Mouse (Mus musculus) liver, embryonic 16.5 days (tissue): ENCODE data around the gene Maco1. TPM values are rescaled to one million over a fixed set of nuclear protein-coding genes. Genes with fewer than 3 reads are reported as not detected.

Source experiments
- ATAC-seq: fragments of 200-750 bp; cut with Nextera tagmentation; 2 replicates; pipeline ENCODE4 v1.8.0; 2017; ENCODE audit warnings: low read depth, mild to moderate bottlenecking, moderate number of reproducible peaks, moderate library complexity
- H3K27ac ChIP-seq: fragments of 300-500 bp; sonication (generic); 2 replicates; pipeline ENCODE4 v1.5.1; 2014; ENCODE audit warnings: mild to moderate bottlenecking, low read length
- H3K27me3 ChIP-seq: fragments of 300-500 bp; sonication (generic); 2 replicates; pipeline ENCODE4 v1.6.1; 2014; ENCODE audit warnings: low read depth, low read length, mixed read lengths; ENCODE audit not compliant: control insufficient read depth, insufficient read depth
- H3K36me3 ChIP-seq: fragments of 300-500 bp; sonication (generic); 2 replicates; pipeline ENCODE4 v1.6.1; 2014; ENCODE audit warnings: mild to moderate bottlenecking; ENCODE audit not compliant: control insufficient read depth, insufficient read depth
- H3K4me1 ChIP-seq: fragments of 300-500 bp; sonication (generic); 2 replicates; pipeline ENCODE4 v1.6.1; 2014; ENCODE audit warnings: low read depth, low read length, mixed read lengths; ENCODE audit not compliant: control insufficient read depth
- H3K4me2 ChIP-seq: fragments of 300-500 bp; sonication (generic); 2 replicates; pipeline ENCODE4 v1.6.1; 2014; ENCODE audit warnings: low read depth, low read length, mixed read lengths
- H3K4me3 ChIP-seq: fragments of 300-500 bp; sonication (generic); 2 replicates; pipeline ENCODE4 v1.5.1; 2014; ENCODE audit warnings: low read depth, mild to moderate bottlenecking, low read length
- H3K9ac ChIP-seq: fragments of 300-500 bp; sonication (generic); 2 replicates; pipeline ENCODE4 v1.6.1; 2014; ENCODE audit warnings: low read depth, low read length
- H3K9me3 ChIP-seq: fragments of 300-500 bp; sonication (generic); replicated peaks from 2 replicates; pipeline ENCODE4 v1.6.1; 2016; ENCODE audit warnings: low read length; ENCODE audit not compliant: control insufficient read depth
- WGBS: fragments of 180-500 bp; shearing (Covaris S2); extraction: QIAGEN DNeasy Blood & Tissue Kit; methylation state at CpG from one replicate; pipeline ENCODE4 v1.1.7; 2014; ENCODE audit not compliant: insufficient replicate concordance; 5-methylcytosine and 5-hydroxymethylcytosine counted together
- polyA plus RNA-seq: library from polyadenylated mRNA; unstranded; fragments of >200 nt; fragmentation: Nextera tagmentation; extraction: Ambion mirVana; gene quantifications from 2 replicates; pipeline ENCODE4 v1.2.1, GENCODE M21; 2015

Gene Maco1
- polyA plus RNA-seq, 1 experiment from 2014 or later = 16.8 TPM

DNA sequence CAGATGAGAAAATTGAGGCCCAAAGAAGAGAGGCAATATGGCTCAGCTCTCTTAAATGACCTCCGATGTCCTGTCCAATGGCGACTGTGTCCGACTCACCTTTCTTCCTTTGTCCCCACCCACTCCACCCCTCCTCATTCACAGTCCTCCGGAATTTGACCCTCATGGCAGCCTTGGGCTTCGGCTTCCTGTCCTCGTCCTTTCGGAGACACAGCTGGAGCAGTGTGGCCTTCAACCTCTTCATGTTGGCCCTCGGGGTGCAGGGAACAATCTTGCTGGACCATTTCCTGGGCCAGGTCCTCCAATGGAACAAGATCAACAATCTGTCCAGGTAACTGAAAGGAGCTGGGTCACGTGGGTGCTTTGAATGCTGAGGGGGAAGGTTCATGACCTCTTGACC lies 23.0 kb upstream of the Maco1 start:
- Histone ChIP-seq H3K36me3 (peaks cover 76% of the 10 kb centered on the region), H3K4me3 (no peak overlapping the region), H3K9me3 (no peaks in the 10 kb centered on the region), H3K9ac (no peak overlapping the region), H3K27ac (no peak overlapping the region), H3K4me1 (peaks cover 32% of the 10 kb centered on the region), H3K4me2 (no peak overlapping the region), H3K27me3 (no peaks in the 10 kb centered on the region)
- 85% methylated on average over 9 of the region's 9 CpGs for WGBS
- no peak for ATAC-seq

DNA sequence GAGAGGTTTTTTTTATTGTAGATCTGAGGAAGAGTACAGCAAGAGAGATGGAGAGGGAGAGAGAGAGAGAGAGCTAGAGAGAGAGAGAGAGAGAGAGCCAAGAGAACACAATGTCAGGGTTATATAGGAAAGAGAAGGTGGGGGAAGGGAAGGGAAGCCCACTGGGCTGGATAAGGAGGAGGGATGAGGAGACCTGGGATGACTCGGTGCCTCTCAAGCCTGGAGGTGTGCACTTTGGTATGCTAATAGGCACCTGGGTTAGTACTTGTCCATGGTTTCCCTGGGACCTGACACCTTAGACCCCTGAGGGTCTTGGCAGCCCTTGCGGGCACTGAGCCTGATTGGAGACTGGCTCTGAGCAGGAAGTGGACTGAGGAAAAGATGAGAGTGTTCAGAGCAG lies 18.8 kb upstream of the Maco1 start:
- Histone ChIP-seq H3K9me3 (no peaks in the 10 kb centered on the region), H3K9ac (peak overlapping the region; percentile 39; the same call in 1 of the 2 replicates), H3K27ac (peak overlapping the region; percentile 77), H3K27me3 (no peaks in the 10 kb centered on the region), H3K4me2 (peak overlapping the region; percentile 33), H3K4me3 (peak overlapping the region; percentile 5; the same call in 1 of the 2 replicates), H3K36me3 (peaks cover 42% of the 10 kb centered on the region), H3K4me1 (peaks cover 31% of the 10 kb centered on the region)
- ATAC-seq = no peak
- 73% methylated on average over 2 of the region's 2 CpGs for WGBS

DNA sequence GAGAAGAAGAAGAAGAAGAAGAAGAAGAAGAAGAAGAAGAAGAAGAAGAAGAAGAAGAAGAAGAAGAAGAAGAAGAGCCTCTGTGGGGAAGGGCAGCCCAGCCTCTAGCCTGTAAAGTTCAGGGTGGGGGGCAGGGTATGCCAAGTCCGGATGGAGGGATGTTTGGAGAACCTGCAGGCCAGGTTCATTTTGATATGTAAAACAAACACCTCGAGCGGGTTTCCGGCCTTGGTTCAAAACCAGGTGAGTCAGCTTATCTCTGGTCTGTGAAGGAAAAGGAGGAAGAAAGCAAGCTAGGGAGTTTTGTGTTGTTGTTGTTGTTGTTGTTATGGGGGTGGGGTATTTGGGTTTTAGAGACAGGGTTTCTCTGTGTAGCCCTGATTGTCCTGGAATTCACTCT lies 18.3 kb upstream of the Maco1 start:
- H3K4me3 ChIP-seq = peak overlapping the region; percentile 15; the same call in 1 of the 2 replicates
- peak overlapping the region; percentile 77 for H3K27ac ChIP-seq
- H3K4me1 ChIP-seq = peaks cover 31% of the 10 kb centered on the region
- H3K9me3 ChIP-seq = no peaks in the 10 kb centered on the region
- H3K36me3 ChIP-seq = peaks cover 39% of the 10 kb centered on the region
- peak overlapping the region; percentile 22; the same call in 1 of the 2 replicates for H3K9ac ChIP-seq
- H3K4me2 ChIP-seq = peak overlapping the region; percentile 33
- 44% methylated on average over 4 of the region's 4 CpGs for WGBS
- H3K27me3 ChIP-seq = no peaks in the 10 kb centered on the region
- no peak for ATAC-seq

DNA sequence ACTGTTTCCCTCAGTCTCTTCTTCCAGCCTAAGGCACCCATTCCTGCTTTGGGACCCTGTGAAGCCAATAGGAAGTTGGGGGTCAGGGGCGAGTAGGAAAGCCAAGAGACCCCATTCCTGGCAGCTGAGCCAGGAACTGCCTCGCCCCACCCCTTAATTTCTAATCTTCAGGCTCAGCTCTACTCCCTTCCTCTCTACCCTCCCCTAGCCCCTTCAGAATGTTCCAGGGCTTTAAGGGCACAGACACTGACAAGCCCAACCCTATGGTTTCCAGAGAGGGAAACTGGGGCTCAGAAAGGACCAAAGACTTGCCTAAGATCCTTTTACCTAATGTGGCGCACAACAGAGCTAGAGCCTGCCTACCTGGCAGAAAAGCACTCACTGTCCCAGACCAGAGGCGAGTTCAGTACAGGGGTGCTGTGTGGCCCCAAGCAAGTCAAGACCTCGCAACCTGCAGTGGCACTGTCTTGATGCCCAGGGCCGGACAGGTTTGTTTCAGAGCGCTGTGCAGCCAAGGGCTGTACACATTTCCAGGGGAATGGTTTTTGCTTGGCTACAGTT lies 16.8 kb upstream of the Maco1 start:
- peak overlapping the region; percentile 77 for H3K4me3 ChIP-seq
- H3K27ac ChIP-seq = peak overlapping the region; percentile 99
- peaks cover 31% of the 10 kb centered on the region for H3K4me1 ChIP-seq
- 35% methylated on average over 7 of the region's 7 CpGs for WGBS
- H3K9ac ChIP-seq = peak overlapping the region; percentile 78
- H3K4me2 ChIP-seq = peak overlapping the region; percentile 62
- H3K9me3 ChIP-seq = no peaks in the 10 kb centered on the region
- peak; percentile 39 for ATAC-seq
- peaks cover 31% of the 10 kb centered on the region for H3K36me3 ChIP-seq
- H3K27me3 ChIP-seq = no peaks in the 10 kb centered on the region

DNA sequence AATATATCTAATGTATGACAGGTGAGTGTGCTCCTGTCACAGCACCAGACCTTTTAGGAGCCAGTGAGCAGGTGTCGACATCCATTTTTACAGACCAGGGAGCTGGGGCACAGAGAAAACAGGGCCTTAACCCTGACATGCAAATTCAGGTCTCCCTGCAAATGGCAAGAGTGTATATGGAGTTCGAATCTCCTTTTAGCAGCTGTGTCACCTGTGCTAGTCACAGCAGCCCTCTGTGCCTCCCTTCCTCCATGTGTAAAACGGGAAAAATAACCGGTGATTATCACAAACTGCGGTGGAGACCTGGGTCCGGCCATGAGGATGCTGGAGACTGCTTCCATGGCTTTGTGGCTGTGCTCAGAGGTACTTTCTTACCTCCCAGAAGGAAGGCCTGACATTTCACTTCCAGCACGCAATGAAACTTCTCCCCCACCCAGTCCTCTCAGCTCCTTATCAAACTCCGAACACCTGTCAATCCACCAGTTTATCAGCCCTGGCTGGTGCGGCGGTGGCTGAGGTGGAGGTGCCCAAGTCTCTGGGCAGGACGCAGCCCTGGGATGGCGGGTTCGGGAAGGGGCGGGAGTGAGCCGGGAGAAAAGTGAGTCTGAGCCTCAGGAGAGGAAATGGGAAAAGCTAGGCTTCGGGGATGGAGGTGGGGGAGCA lies 16.1 kb upstream of the Maco1 start:
- H3K27me3 ChIP-seq = no peaks in the 10 kb centered on the region
- peak overlapping the region; percentile 99 for H3K27ac ChIP-seq
- H3K9ac ChIP-seq = peak overlapping the region; percentile 78
- H3K4me3 ChIP-seq = peak overlapping the region; percentile 77
- H3K36me3 ChIP-seq = peaks cover 24% of the 10 kb centered on the region
- peak; percentile 87 for ATAC-seq
- peaks cover 31% of the 10 kb centered on the region for H3K4me1 ChIP-seq
- no peaks in the 10 kb centered on the region for H3K9me3 ChIP-seq
- peak overlapping the region; percentile 62 for H3K4me2 ChIP-seq
- WGBS = 6% methylated on average over 16 of the region's 16 CpGs

DNA sequence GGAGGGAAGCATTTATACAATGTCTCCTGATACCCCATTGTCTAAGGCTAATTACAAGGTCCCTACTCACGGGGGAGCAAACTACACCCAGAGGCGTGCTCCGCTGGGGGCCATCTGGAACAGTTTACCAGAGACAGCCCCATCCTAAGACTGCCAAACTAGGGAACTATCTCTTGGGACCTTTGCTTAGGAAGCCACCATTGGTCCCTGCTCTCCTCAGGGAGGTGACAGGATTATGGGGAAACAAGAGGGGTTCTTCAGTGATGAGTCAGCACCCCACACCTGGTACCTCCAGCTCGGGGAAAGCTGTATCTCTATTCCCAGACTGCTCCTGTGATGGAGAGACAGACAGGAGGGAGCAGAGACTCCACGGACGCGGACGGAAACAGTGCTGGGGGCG lies 15.3 kb upstream of the Maco1 start:
- H3K36me3 ChIP-seq = peaks cover 20% of the 10 kb centered on the region
- peak overlapping the region; percentile 99 for H3K27ac ChIP-seq
- peaks cover 31% of the 10 kb centered on the region for H3K4me1 ChIP-seq
- peak overlapping the region; percentile 77 for H3K4me3 ChIP-seq
- peak; percentile 4; the same call in 1 of the 2 replicates for ATAC-seq
- H3K9me3 ChIP-seq = no peaks in the 10 kb centered on the region
- H3K9ac ChIP-seq = peak overlapping the region; percentile 70
- no peaks in the 10 kb centered on the region for H3K27me3 ChIP-seq
- WGBS = 22% methylated on average over 9 of the region's 9 CpGs
- peak overlapping the region; percentile 62 for H3K4me2 ChIP-seq

DNA sequence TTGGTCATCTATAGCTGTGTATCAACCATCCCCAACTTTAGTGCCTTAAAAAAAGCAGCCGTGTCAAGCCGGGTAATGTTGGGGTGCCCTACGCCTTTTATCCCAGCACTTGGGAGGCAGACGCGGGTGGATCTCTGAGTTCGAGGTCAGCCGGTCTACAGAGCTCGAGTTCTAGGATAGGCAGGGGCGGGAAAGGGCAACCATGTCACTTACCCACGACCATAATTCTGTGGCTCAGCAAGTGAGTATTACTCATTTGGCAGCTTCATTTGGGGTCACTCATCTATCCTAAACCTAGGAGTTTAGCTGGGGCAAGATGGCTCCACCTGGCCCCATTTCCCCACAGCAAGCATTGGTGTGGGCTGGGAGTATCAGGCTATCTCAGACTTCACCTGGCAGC lies 14.9 kb upstream of the Maco1 start:
- WGBS = 62% methylated on average over 10 of the region's 10 CpGs
- Histone ChIP-seq H3K27me3 (no peaks in the 10 kb centered on the region), H3K36me3 (peaks cover 16% of the 10 kb centered on the region), H3K4me2 (peak overlapping the region; percentile 62), H3K9ac (peak overlapping the region; percentile 70), H3K4me1 (peaks cover 33% of the 10 kb centered on the region), H3K9me3 (no peaks in the 10 kb centered on the region), H3K4me3 (peak overlapping the region; percentile 77), H3K27ac (peak overlapping the region; percentile 99)
- ATAC-seq = no peak

DNA sequence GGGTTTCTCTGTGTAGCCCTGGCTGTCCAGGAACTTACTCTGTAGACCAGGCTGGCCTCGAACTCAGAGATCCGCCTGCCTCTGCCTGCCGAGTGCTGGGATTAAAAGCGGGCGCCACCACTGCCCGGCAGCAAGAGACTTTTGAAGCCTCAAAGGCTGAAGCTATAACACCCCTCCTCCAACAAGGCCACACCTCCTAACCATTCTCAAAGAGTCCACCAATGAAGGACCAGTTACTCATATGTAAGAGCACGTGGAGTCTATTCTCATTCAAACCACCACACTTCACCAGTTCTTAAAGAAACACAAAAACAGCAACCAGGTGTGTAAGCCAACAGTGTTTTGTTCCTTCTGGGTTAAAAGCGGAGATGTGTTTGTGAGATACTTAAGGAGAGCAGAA lies 14.5 kb upstream of the Maco1 start:
- peak overlapping the region; percentile 99 for H3K27ac ChIP-seq
- peak overlapping the region; percentile 62 for H3K4me2 ChIP-seq

DNA sequence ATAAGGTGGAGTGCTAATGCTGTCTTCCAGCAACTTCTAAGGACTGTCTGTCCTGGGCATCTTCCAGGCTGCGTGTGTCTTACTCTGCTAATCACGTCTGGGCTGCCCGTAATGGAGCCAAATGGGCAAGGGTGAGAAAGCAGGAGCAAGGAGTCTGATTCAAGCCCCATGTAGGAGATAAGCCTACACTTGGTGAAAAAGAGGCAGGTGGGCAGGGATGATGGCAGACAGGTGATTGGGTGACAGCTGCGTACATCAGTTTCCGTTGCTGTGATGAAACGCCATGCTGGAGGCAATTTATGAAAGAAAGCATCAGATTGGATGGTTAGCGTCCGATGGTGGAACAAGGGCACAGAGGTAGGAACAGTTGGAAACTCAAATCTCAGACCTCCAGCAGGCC lies 14.1 kb upstream of the Maco1 start:
- H3K27me3 ChIP-seq = no peaks in the 10 kb centered on the region
- H3K4me2 ChIP-seq = peak overlapping the region; percentile 62
- H3K9me3 ChIP-seq = no peaks in the 10 kb centered on the region
- peak overlapping the region; percentile 77 for H3K4me3 ChIP-seq
- peaks cover 14% of the 10 kb centered on the region for H3K36me3 ChIP-seq
- WGBS = 72% methylated on average over 8 of the region's 8 CpGs
- peaks cover 38% of the 10 kb centered on the region for H3K4me1 ChIP-seq
- peak overlapping the region; percentile 70 for H3K9ac ChIP-seq
- H3K27ac ChIP-seq = peak overlapping the region; percentile 99
- no peak for ATAC-seq

More for the DNA sequence above, 14.5 kb upstream of the Maco1 start:
- Histone ChIP-seq H3K36me3 (peaks cover 14% of the 10 kb centered on the region), H3K4me1 (peaks cover 37% of the 10 kb centered on the region), H3K9ac (peak overlapping the region; percentile 70), H3K27me3 (no peaks in the 10 kb centered on the region), H3K4me3 (peak overlapping the region; percentile 77), H3K9me3 (no peaks in the 10 kb centered on the region)
- 59% methylated on average over 8 of the region's 8 CpGs for WGBS
- ATAC-seq = no peak
